Mouse (Mus musculus): ENCODE data around the gene Ccl9. TPM values are rescaled to one million over a fixed set of nuclear protein-coding genes. Genes with fewer than 3 reads are reported as not detected.

The Ccl9 gene
- total and polyA plus RNA-seq, 3 experiments = 0.67 to 0.81 TPM; not detected in 1

DNA sequence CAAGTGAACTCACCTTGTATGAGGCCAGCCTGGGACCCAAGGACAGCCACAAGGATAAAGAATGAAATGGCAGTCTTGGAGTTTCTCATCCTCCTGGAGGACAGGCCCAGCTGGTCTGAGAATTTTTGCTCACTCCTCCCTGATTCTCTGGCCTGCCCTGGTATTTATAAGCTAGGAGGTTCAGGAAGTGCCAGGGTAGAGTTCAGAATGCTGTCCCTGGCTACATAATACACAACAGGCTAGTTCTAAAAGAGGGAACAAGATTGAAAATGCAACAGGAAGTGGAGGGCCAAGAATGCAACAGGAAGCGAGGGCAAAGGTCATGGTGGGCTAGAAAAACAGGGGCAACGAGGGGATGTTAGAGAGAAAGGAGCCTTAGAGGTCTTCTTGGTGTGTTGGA, 14.4 kb upstream of the Ccl9 start, which contains the start of gene Ccl6:
Gene Ccl6, minus strand, starts transcription at position 235 of the 400 bp plus-strand sequence.
- no peak within 1 kb of the TSS for H3K4me2 ChIP-seq (ENCODE audit: insufficient read depth, low read depth, poor library complexity, severe bottlenecking)
- peak; percentile 13 for DNase-seq (ENCODE audit: extremely low read depth)

DNA sequence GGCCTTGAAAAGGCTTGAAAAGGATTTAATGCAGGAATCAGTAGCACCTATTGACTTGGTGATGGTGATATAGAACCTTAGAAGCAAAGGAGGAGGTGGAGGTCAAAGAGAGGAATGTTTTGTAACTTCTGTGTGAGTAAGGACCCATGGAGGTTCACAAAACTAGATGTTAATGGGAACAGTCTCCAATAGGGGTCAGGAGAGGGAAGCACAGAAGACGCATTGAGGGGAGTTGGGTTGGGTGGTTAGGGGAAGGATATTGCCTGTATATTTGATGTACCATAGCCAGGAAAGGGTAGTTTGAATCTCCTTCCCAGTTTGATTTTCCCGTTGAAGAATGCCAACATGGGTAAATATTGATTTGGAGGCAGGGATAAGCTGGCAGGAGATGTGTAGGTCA, 5.8 kb upstream of the Ccl9 start:
- dilution Hi-C loops (cut with MboI; ENCODE audit: extremely low pct_ligation_motif_present, extremely low pct_unique_long_range_greater_than_20kb, low sequenced_read_pairs) = no loop called here
- TF ChIP-seq SMC3 (IDR thresholded peaks at IDR 0.05; ENCODE audit: low read depth, low read length) = peak; percentile 39
- TF ChIP-seq CTCF (conservative IDR thresholded peaks at IDR 0.05 in 1 of 2, IDR thresholded peaks at IDR 0.05 in 1 of 2; ENCODE audit: low read depth in 2 of 2, low read length in 2 of 2) = peak in 1 of 2 experiments; percentile 54; a peak in 2 of 4 replicates
- no peak for TF ChIP-seq ZNF384 (IDR thresholded peaks at IDR 0.05; ENCODE audit: low read depth, low read length)
- peak; percentile 52 for TF ChIP-seq RAD21 (IDR thresholded peaks at IDR 0.05; ENCODE audit: low read depth, low read length)
- in situ Hi-C loops (cut with MboI; ENCODE audit: low pct_ligation_motif_present, low pct_unique_long_range_greater_than_20kb, low sequenced_read_pairs) = no loop called here

More for the DNA sequence above, 14.4 kb upstream of the Ccl9 start, which contains the start of gene Ccl6:
- 0 out of 2 replicates have a peak, but pooled peaks have one; percentile 24 for TF ChIP-seq ELF1 (IDR thresholded peaks at IDR 0.05; ENCODE audit: low read depth, low read length)
- TF ChIP-seq POLR2AphosphoS2 (IDR thresholded peaks at IDR 0.05; ENCODE audit: low read depth, low read length) = no peak
- no peaks in the 10 kb centered on the region for H3K9me3 ChIP-seq (replicated peaks; ENCODE audit: low read length)
- no peak within 1 kb of the TSS for H3K27ac ChIP-seq (ENCODE audit: insufficient read depth, low read depth)
- H3K4me3 ChIP-seq (replicated peaks in 1 of 3; ENCODE audit: low read depth in 2 of 3, low read length in 2 of 3, poor library complexity in 1 of 3) = no peak within 1 kb of the TSS
- in situ Hi-C loops (cut with MboI; ENCODE audit: low pct_ligation_motif_present, low pct_unique_long_range_greater_than_20kb, low sequenced_read_pairs) (no loop called here), dilution Hi-C loops (cut with MboI; ENCODE audit: extremely low pct_ligation_motif_present, extremely low pct_unique_long_range_greater_than_20kb, low sequenced_read_pairs) (no loop called here)
- H3K4me1 ChIP-seq (ENCODE audit: control insufficient read depth in 1 of 2, insufficient read depth in 2 of 2) = peaks cover 11 to 50% of the 10 kb centered on the region in 2 experiments
- H3K36me3 ChIP-seq (replicated peaks in 1 of 2; ENCODE audit: control insufficient read depth in 1 of 2, insufficient read depth in 1 of 2, low read length in 1 of 2) = no peaks in the 10 kb centered on the region
- no peak within 1 kb of the TSS for H3K9ac ChIP-seq (ENCODE audit: insufficient read depth, low read depth)
- no peaks in the 10 kb centered on the region for H3K79me2 ChIP-seq (replicated peaks; ENCODE audit: control insufficient read depth, extremely low read depth, insufficient read depth, poor library complexity, severe bottlenecking)
- no peaks in the 10 kb centered on the region for H3K27me3 ChIP-seq (replicated peaks)

DNA sequence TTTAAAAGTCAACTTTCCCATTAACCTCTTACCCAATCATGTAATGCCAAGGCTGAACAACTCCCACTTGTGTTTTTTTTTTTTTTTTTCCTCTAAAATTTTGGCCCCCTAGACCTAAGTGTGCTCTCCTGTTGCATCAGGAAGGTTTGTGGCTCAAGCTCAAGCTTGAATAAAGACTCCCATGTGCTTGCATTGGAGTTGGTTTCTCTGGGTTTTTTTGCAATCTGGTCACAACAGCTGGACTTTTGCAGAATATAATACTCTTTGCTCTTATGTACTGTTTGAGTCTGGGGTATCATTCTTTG, 5.0 kb upstream of the Ccl9 start:
- H3K4me1 ChIP-seq (ENCODE audit: control insufficient read depth in 1 of 2, insufficient read depth in 2 of 2) = peaks cover 3 to 18% of the 10 kb centered on the region in 2 experiments; a peak in 2 of 4 replicates

More for the DNA sequence above, 5.8 kb upstream of the Ccl9 start:
- DNase-seq (ENCODE audit: extremely low read depth) = no peak
- Histone ChIP-seq H3K9ac (ENCODE audit: insufficient read depth, low read depth) (no peak overlapping the region), H3K4me1 (ENCODE audit: control insufficient read depth in 1 of 2, insufficient read depth in 2 of 2) (peaks cover 3 to 14% of the 10 kb centered on the region in 2 experiments; a peak in 2 of 4 replicates), H3K4me2 (ENCODE audit: insufficient read depth, low read depth, poor library complexity, severe bottlenecking) (no peak overlapping the region), H3K36me3 (replicated peaks in 1 of 2; ENCODE audit: control insufficient read depth in 1 of 2, insufficient read depth in 1 of 2, low read length in 1 of 2) (no peaks in the 10 kb centered on the region), H3K27ac (ENCODE audit: insufficient read depth, low read depth) (no peak overlapping the region), H3K9me3 (replicated peaks; ENCODE audit: low read length) (no peaks in the 10 kb centered on the region), H3K27me3 (replicated peaks) (peaks cover 3% of the 10 kb centered on the region), H3K4me3 (replicated peaks in 1 of 3; ENCODE audit: low read depth in 2 of 3, low read length in 2 of 3, poor library complexity in 1 of 3) (no peak overlapping the region), H3K79me2 (replicated peaks; ENCODE audit: control insufficient read depth, extremely low read depth, insufficient read depth, poor library complexity, severe bottlenecking) (no peaks in the 10 kb centered on the region)

More for the DNA sequence above, 5.0 kb upstream of the Ccl9 start:
- Histone ChIP-seq H3K27me3 (replicated peaks) (peaks cover 3% of the 10 kb centered on the region), H3K79me2 (replicated peaks; ENCODE audit: control insufficient read depth, extremely low read depth, insufficient read depth, poor library complexity, severe bottlenecking) (no peaks in the 10 kb centered on the region), H3K4me2 (ENCODE audit: insufficient read depth, low read depth, poor library complexity, severe bottlenecking) (no peak overlapping the region), H3K36me3 (replicated peaks in 1 of 2; ENCODE audit: control insufficient read depth in 1 of 2, insufficient read depth in 1 of 2, low read length in 1 of 2) (no peaks in the 10 kb centered on the region), H3K4me3 (replicated peaks in 1 of 3; ENCODE audit: low read depth in 2 of 3, low read length in 2 of 3, poor library complexity in 1 of 3) (no peak overlapping the region), H3K9me3 (replicated peaks; ENCODE audit: low read length) (no peaks in the 10 kb centered on the region), H3K9ac (ENCODE audit: insufficient read depth, low read depth) (no peak overlapping the region), H3K27ac (ENCODE audit: insufficient read depth, low read depth) (no peak overlapping the region)
- dilution Hi-C loops (cut with MboI; ENCODE audit: extremely low pct_ligation_motif_present, extremely low pct_unique_long_range_greater_than_20kb, low sequenced_read_pairs) = no loop called here
- TF ChIP-seq ZNF384 (IDR thresholded peaks at IDR 0.05; ENCODE audit: low read depth, low read length) (peak; percentile 71), ZC3H11A (IDR thresholded peaks at IDR 0.05; ENCODE audit: low read depth, low read length) (no peak)
- DNase-seq (ENCODE audit: extremely low read depth) = no peak
- in situ Hi-C loops (cut with MboI; ENCODE audit: low pct_ligation_motif_present, low pct_unique_long_range_greater_than_20kb, low sequenced_read_pairs) = no loop called here
